Mouse (Mus musculus) liver, embryonic 16.5 days (tissue): ENCODE data around the gene Dock10. TPM values are rescaled to one million over a fixed set of nuclear protein-coding genes. Genes with fewer than 3 reads are reported as not detected.

ENCODE experiments used
- ATAC-seq: fragments of 200-750 bp; cut with Nextera tagmentation; 2 replicates; pipeline ENCODE4 v1.8.0; 2017; ENCODE audit warnings: low read depth, mild to moderate bottlenecking, moderate number of reproducible peaks, moderate library complexity
- H3K27ac ChIP-seq: fragments of 300-500 bp; sonication (generic); 2 replicates; pipeline ENCODE4 v1.5.1; 2014; ENCODE audit warnings: mild to moderate bottlenecking, low read length
- H3K27me3 ChIP-seq: fragments of 300-500 bp; sonication (generic); 2 replicates; pipeline ENCODE4 v1.6.1; 2014; ENCODE audit warnings: low read depth, low read length, mixed read lengths; ENCODE audit not compliant: control insufficient read depth, insufficient read depth
- H3K36me3 ChIP-seq: fragments of 300-500 bp; sonication (generic); 2 replicates; pipeline ENCODE4 v1.6.1; 2014; ENCODE audit warnings: mild to moderate bottlenecking; ENCODE audit not compliant: control insufficient read depth, insufficient read depth
- H3K4me1 ChIP-seq: fragments of 300-500 bp; sonication (generic); 2 replicates; pipeline ENCODE4 v1.6.1; 2014; ENCODE audit warnings: low read depth, low read length, mixed read lengths; ENCODE audit not compliant: control insufficient read depth
- H3K4me2 ChIP-seq: fragments of 300-500 bp; sonication (generic); 2 replicates; pipeline ENCODE4 v1.6.1; 2014; ENCODE audit warnings: low read depth, low read length, mixed read lengths
- H3K4me3 ChIP-seq: fragments of 300-500 bp; sonication (generic); 2 replicates; pipeline ENCODE4 v1.5.1; 2014; ENCODE audit warnings: low read depth, mild to moderate bottlenecking, low read length
- H3K9ac ChIP-seq: fragments of 300-500 bp; sonication (generic); 2 replicates; pipeline ENCODE4 v1.6.1; 2014; ENCODE audit warnings: low read depth, low read length
- H3K9me3 ChIP-seq: fragments of 300-500 bp; sonication (generic); replicated peaks from 2 replicates; pipeline ENCODE4 v1.6.1; 2016; ENCODE audit warnings: low read length; ENCODE audit not compliant: control insufficient read depth
- WGBS: fragments of 180-500 bp; shearing (Covaris S2); extraction: QIAGEN DNeasy Blood & Tissue Kit; methylation state at CpG from one replicate; pipeline ENCODE4 v1.1.7; 2014; ENCODE audit not compliant: insufficient replicate concordance; 5-methylcytosine and 5-hydroxymethylcytosine counted together
- polyA plus RNA-seq: library from polyadenylated mRNA; unstranded; fragments of >200 nt; fragmentation: Nextera tagmentation; extraction: Ambion mirVana; gene quantifications from 2 replicates; pipeline ENCODE4 v1.2.1, GENCODE M21; 2015

Dock10 gene
- polyA plus RNA-seq, 1 experiment from 2014 or later = 3.1 TPM

- Histone ChIP-seq H3K4me2 (no peak overlapping the region), H3K4me3 (no peak overlapping the region), H3K27me3 (no peaks in the 10 kb centered on the region), H3K27ac (no peak overlapping the region), H3K9me3 (no peaks in the 10 kb centered on the region), H3K36me3 (no peaks in the 10 kb centered on the region), H3K9ac (no peak overlapping the region), H3K4me1 (no peaks in the 10 kb centered on the region)
- ATAC-seq = no peak
- WGBS = 57% methylated on average over 6 of the region's 6 CpGs
Observed at GRCm38 (mm10) chr1:80719436-80719835, 38.9 kb downstream of the Dock10 start.

- H3K36me3 ChIP-seq = no peaks in the 10 kb centered on the region
- no peaks in the 10 kb centered on the region for H3K27me3 ChIP-seq
- H3K4me3 ChIP-seq = no peak overlapping the region
- H3K9me3 ChIP-seq = no peaks in the 10 kb centered on the region
- no peak overlapping the region for H3K27ac ChIP-seq
- no peak overlapping the region for H3K9ac ChIP-seq
- no peak overlapping the region for H3K4me2 ChIP-seq
- no peak for ATAC-seq
- no peaks in the 10 kb centered on the region for H3K4me1 ChIP-seq
- WGBS = 63% methylated on average over 1 of the region's 1 CpGs
Observed at GRCm38 (mm10) chr1:80718666-80719065, 39.7 kb downstream of the Dock10 start.

DNA sequence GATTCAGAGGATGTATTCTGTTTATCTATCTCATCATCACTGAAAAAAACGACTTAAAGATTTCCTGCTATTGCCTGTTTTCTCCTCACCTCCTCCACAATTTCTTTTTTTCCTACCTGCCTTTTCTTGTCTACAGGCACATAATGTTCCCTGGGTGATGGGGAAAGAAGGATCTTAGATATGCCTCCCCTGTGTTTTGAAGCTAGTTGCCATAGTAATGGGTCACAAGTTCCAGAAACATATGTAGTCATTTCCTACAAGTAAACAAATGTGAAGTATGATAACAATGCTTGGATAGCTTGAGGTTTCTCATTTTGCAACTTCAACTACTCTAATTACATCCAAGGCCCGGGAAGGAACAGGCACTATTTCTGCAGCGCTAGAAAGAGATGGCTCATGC lies 42.4 kb downstream of the Dock10 start:
- no peaks in the 10 kb centered on the region for H3K4me1 ChIP-seq
- H3K9me3 ChIP-seq = no peaks in the 10 kb centered on the region
- H3K4me2 ChIP-seq = no peak overlapping the region
- WGBS = 49% methylated on average over 3 of the region's 3 CpGs
- H3K36me3 ChIP-seq = no peaks in the 10 kb centered on the region
- H3K27ac ChIP-seq = no peak overlapping the region
- no peak overlapping the region for H3K4me3 ChIP-seq
- H3K27me3 ChIP-seq = no peaks in the 10 kb centered on the region
- no peak for ATAC-seq
- H3K9ac ChIP-seq = no peak overlapping the region

GRCm38 (mm10) chr1:80713920-80714319 lies 44.4 kb downstream of the Dock10 start:
- H3K4me3 ChIP-seq = no peak overlapping the region
- 63% methylated on average over 1 of the region's 1 CpGs for WGBS
- no peaks in the 10 kb centered on the region for H3K4me1 ChIP-seq
- H3K9ac ChIP-seq = no peak overlapping the region
- ATAC-seq = no peak
- no peaks in the 10 kb centered on the region for H3K27me3 ChIP-seq
- no peaks in the 10 kb centered on the region for H3K9me3 ChIP-seq
- H3K4me2 ChIP-seq = no peak overlapping the region
- H3K27ac ChIP-seq = no peak overlapping the region
- no peaks in the 10 kb centered on the region for H3K36me3 ChIP-seq

DNA sequence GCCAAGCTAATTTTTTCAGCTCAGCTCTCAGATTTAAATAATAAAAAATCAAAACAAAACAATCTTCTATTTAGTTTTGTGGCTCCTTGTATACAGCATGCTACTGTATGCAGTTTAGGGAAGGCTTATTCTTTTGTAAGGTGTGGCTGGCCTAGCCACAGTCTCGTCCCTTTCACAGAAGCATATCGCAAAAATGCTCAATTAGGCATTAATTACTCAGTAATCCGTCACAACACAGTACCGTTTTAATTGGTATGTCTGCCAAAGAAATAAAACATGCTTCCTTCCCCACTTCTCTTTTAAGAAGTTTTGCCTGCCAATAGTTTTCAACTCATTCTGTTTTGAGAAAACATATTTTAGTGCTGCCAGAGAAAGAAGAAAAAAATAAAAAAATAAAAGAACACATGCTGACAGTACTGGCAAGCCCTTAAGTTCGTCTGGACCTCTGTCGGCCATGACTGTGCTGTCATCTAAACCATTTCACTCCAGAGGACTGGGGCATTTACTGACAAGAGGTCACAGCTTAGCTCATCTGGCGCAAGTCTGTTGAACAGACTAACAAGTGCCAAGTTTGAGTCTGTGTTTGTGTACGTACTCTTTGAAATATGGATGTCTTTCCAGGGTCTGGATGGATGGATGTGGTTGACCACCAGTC lies 47.6 kb downstream of the Dock10 start:
- Histone ChIP-seq H3K36me3 (no peaks in the 10 kb centered on the region), H3K4me2 (no peak overlapping the region), H3K4me1 (no peaks in the 10 kb centered on the region), H3K9me3 (no peaks in the 10 kb centered on the region), H3K27me3 (no peaks in the 10 kb centered on the region), H3K27ac (no peak overlapping the region), H3K9ac (no peak overlapping the region), H3K4me3 (no peak overlapping the region)
- 63% methylated on average over 8 of the region's 8 CpGs for WGBS
- no peak for ATAC-seq

GRCm38 (mm10) chr1:80710097-80710541 lies 48.2 kb downstream of the Dock10 start:
- Histone ChIP-seq H3K27me3 (no peaks in the 10 kb centered on the region), H3K27ac (no peak overlapping the region), H3K36me3 (no peaks in the 10 kb centered on the region), H3K4me1 (no peaks in the 10 kb centered on the region), H3K9ac (no peak overlapping the region), H3K4me2 (no peak overlapping the region), H3K4me3 (no peak overlapping the region), H3K9me3 (no peaks in the 10 kb centered on the region)
- 59% methylated on average over 5 of the region's 5 CpGs for WGBS
- ATAC-seq = no peak

DNA sequence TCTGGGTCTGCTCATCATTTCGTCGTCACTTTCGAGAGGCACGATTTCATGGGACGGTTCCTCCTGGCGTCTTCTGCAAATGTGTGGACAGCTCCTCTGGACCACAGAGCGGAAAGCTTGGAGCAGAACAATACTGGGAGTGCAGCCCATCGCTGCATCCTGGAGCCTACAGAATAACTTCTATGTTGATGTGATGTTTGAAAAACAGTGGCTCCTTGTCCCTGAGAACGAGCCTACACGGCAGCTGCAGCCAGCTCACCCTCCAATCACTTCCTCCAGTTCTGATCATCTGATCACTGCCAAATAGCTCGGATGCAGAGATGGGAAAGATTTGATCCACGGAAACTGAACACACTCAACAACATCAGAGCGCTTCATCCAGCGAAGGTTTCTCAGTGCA lies 49.0 kb downstream of the Dock10 start:
- no peak overlapping the region for H3K27ac ChIP-seq
- no peaks in the 10 kb centered on the region for H3K27me3 ChIP-seq
- no peak overlapping the region for H3K9ac ChIP-seq
- no peak for ATAC-seq
- H3K4me3 ChIP-seq = no peak overlapping the region
- no peaks in the 10 kb centered on the region for H3K9me3 ChIP-seq
- no peak overlapping the region for H3K4me2 ChIP-seq
- H3K36me3 ChIP-seq = no peaks in the 10 kb centered on the region
- H3K4me1 ChIP-seq = no peaks in the 10 kb centered on the region
- 73% methylated on average over 14 of the region's 14 CpGs for WGBS

GRCm38 (mm10) chr1:80703279-80703678 lies 55.0 kb downstream of the Dock10 start:
- Histone ChIP-seq H3K4me3 (no peak overlapping the region), H3K36me3 (no peaks in the 10 kb centered on the region), H3K9ac (no peak overlapping the region), H3K27ac (no peak overlapping the region), H3K27me3 (no peaks in the 10 kb centered on the region), H3K9me3 (no peaks in the 10 kb centered on the region), H3K4me2 (no peak overlapping the region), H3K4me1 (no peaks in the 10 kb centered on the region)
- no peak for ATAC-seq
- 82% methylated on average over 1 of the region's 1 CpGs for WGBS

- Histone ChIP-seq H3K4me1 (no peaks in the 10 kb centered on the region), H3K9me3 (no peaks in the 10 kb centered on the region), H3K36me3 (no peaks in the 10 kb centered on the region), H3K4me3 (no peak overlapping the region), H3K9ac (no peak overlapping the region), H3K27me3 (no peaks in the 10 kb centered on the region), H3K27ac (no peak overlapping the region), H3K4me2 (no peak overlapping the region)
- WGBS = 32% methylated on average over 1 of the region's 1 CpGs
- ATAC-seq = no peak
Observed at GRCm38 (mm10) chr1:80676004-80676673, 82.2 kb downstream of the Dock10 start.
